Mouse (Mus musculus) right cerebral cortex, postnatal 36 days (tissue): ENCODE measurements around the gene Bcat2.

Source experiments
- DNase-seq, 2 experiments: peaks; one replicate each; pipeline ENCODE4 v3.0.0; 2022; ENCODE audit warnings: low spot score in 2 of 2, mixed read lengths in 1 of 2

Bcat2 gene

DNA sequence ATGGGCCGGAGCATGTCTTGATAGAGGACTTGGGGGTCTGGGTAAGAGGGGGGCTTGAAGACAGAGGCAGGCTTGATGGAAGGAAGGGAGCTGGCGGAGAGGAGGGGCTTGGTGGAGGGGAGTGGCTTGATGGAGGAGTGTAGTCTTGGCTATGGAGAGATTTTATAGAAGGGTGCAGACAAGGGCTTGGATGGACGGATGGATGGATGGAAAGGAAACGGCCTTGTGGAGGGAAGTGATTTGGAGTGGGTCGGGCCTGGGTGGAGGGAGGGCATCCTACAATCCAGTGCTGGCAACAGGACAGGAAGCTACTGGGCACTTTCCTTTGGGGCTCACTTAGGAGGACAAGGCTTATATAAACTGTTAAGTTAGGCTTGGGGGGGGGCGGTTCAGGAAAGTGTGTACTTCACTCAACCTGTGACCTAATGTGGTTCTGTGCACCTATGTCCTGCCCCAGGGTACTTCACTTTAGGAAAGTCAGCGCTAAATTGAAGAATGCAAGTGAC is 56.7 kb downstream of the Bcat2 start:
- no peak for DNase-seq

DNA sequence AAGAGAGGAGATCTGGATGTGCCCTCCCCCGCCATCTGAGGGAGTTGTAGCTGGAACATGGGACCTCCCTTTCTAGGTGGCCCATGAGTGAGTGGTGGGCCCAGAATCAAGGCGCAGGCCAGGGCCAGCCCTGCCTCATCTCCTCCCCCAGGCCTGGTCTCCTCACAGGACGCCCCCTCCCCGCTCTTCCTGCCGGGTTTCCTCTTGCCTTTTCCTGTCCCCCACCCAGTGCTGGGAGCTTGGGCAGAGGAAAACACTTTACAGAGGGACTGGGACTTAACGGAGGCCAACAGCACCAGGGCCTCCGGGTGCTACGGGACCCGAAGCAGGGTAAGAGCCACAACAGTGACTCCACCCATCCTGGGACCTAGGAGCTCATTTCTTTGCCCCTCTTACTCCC is 57.3 kb downstream of the Bcat2 start, which contains the start of gene Rasip1:
TSS of gene Rasip1 (plus strand) at position 228 of the 400 bp plus-strand sequence.
- no peak for DNase-seq

DNA sequence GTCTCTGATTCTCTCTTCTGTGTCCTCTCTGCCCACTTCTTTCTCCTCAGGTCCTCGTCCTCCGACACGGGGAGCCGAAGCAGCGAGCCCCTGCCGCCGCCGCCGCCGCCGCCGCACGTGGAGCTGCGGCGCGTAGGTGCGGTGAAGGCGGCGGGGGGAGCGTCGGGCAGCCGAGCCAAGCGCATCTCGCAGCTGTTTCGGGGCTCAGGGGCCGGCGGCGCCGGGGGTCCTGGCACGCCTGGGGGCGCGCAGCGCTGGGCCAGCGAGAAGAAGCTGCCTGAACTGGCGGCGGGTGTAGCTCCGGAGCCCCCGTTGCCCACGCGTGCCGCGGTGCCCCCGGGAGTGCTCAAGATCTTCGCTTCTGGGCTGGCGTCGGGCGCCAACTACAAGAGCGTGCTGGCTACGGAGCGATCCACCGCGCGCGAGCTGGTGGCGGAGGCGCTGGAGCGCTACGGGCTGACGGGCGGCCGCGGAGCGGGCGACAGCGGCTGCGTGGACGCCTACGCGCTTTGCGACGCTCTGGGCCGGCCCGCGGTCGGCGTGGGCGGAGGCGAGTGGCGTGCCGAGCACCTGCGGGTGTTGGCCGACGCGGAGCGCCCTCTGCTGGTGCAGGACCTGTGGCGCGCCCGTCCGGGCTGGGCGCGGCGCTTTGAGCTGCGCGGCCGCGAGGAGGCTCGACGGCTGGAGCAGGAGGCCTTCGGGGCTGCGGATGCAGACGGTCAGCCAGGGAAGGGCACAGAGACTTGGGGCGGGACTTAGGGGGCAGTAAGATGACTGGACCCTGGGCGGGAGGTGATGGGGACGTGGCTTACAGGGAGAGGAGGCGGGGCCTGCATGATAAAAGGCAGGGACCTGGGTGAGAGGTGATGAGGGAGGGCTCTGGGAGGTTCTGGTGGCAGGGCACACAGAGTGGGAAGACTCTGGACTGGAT is 58.7 kb downstream of the Bcat2 start:
- DNase-seq, result peak; percentile 63 to 71

DNA sequence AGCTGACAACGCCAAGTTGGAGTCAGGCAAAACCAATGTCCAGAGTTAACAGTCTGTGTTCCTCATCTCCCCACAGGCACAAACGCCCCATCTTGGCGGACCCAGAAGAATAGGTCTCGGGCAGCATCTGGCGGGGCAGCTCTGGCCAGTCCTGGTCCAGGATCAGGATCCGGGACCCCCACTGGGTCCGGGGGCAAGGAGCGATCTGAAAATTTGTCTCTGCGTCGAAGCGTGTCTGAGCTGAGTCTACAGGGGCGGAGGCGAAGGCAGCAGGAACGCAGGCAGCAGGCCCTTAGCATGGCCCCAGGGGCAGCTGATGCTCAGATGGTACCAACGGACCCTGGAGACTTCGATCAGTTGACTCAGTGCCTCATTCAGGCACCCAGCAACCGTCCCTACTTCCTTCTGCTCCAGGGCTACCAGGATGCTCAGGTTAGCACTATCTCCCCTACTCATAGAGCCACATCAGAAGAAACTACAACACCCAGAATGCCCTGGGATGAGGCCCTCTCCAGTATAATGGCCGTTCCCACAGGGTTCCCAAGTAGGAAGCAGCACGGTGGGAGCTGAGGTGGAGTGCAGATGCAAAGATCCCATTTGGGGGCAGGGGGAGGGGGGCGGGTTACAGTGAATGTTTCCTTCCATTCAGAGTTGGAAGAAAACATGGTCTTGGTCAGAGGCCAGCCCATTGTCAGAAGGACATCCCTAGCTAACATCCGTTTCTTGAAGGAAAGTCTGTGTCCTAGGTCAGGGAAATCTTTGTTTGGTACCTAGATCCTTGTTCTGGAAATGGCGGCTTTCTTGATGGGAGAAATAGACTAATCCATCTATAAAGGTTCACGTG is 60.3 kb downstream of the Bcat2 start:
- DNase-seq, result no peak

DNA sequence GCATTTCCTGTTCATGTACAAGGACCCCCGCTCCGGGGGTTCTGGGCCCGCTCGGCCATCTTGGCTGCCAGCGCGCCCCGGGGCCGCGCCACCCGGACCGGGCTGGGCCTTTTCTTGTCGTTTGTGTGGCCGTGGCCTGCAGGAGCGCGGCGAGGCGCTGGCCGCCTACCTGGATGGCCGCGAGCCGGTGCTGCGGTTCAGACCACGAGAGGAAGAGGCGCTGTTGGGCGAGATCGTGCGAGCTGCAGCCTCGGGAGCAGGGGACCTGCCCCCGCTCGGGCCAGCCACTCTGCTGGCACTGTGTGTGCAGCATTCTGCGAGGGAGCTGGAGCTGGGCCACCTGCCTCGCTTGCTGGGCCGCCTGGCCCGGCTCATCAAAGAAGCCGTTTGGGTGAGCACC is 62.5 kb downstream of the Bcat2 start:
- no peak for DNase-seq

DNA sequence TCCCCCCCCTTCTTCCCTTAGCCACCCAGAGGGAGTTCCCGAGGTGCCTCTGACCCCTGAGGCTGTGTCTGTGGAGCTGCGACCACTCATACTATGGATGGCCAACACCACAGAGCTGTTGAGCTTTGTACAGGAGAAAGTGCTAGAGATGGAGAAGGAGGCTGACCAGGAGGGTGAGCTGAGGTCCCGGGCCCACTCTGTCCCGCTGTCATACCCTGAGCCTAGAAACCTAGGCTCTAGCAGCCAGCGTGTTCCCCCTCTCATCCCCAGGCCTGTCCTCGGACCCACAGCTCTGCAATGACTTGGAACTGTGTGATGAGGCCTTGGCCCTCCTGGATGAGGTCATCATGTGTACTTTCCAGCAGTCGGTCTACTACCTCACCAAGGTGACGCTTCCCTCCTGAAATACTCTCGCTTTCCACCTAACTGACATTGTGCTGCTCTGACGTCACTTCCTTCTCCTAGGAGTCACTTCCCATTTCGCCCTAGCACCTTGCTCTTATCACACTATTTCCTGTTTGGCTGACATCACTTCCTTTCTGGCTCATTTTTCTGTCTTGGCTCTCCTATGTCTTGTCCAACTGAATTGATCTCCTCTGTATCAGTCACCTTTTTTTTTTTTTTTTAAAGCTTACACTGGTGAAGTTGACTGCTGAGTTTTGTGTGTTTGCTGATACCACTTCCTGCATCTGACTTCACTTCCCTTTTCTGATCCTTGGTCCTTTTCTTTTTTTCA is 65.2 kb downstream of the Bcat2 start:
- no peak for DNase-seq

GRCm38 (mm10) chr7:45635711-45636688 is 66.0 kb downstream of the Bcat2 start:
- DNase-seq, result no peak

DNA sequence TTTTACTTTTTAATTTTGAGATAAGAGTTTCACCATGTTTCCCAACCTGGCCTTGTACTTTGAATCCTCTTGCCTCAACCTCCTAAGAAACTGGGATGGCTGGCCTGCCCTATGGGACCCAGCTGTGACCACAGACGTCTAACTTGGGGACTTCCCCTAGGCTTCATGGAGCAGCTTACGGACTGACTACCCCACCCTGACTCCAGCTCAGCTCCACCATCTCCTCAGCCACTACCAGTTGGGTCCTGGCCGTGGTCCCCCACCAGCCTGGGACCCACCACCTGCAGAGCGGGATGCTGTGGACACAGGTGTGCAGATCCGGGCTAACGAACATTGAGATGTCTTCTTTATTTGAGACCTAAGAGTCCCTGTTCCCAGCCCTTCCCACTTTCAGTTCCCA is 67.8 kb downstream of the Bcat2 start:
- DNase-seq, result no peak

DNA sequence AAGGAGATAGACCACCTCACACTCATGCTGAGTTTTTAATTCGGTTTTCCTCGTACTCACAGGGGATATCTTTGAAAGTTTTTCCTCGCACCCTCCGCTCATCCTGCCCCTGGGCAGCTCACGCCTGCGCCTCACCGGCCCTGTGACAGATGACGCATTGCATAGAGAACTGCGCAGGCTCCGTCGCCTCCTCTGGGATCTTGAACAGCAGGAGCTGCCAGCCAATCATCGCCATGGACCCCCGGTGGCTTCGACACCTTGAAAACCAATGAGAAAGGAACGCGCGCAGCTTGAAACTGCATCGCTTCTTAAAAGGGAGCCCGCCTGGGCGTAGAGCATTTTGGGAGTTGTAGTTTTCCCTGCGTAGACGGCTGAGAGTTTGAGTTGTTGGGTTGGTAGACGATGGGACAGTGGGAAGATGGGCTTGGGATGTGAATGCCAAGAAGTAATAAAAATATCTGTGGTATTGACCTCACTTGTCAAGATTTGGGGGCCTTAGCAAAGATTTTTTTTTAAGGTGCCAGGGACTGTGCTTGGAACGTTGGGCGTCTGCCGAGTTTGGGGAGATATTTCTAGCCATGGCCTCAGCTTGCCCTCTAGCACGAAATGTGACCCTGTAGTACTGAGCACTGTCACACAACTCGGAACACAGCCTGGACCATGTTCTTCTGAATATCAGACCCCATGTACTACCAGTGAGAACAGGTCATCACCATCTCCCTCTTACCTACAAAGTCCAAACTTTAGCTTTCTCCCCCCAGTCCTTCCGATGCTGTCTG is 68.9 kb downstream of the Bcat2 start:
- DNase-seq, result peak; percentile 97 to 98
